In genomic region chr3:98046305-98046704, GRCm38 (mm10) we compare ENCODE assay signal across 8 mouse cellular contexts. TPM values are rescaled to one million over a fixed set of nuclear protein-coding genes. Genes with fewer than 3 reads are reported as not detected.
DNase-seq lines count a peak whose midpoint lies in the region; ATAC-seq and TF ChIP-seq lines count a peak whose summit lies in the region.
"Had no signal": no experiment of that assay in that cellular context is flagged by ENCODE, and none has a peak within 500 bp of the region (broad histone marks: within the 10 kb centered on the region; RNA-seq: fewer than 3 reads in every experiment).

No protein-coding gene starts in this region.

- no peak overlapping the region for H3K4me3 ChIP-seq in lung, embryonic 14.5 days (ENCODE audit: low read depth, low read length)
- no peak overlapping the region for H3K4me3 ChIP-seq in lung, adult 2 months (replicated peaks; ENCODE audit: extremely low read depth, low read depth, low read length)
- H3K4me3 ChIP-seq in heart, embryonic 11.5 days (ENCODE audit: low read depth, low read length): no peak overlapping the region
- H3K4me3 ChIP-seq in liver, embryonic 13.5 days (replicated peaks): no peak overlapping the region
- H3K4me3 ChIP-seq: neural tube, embryonic 12.5 days had no signal

- no peaks in the 10 kb centered on the region for H3K27me3 ChIP-seq in lung, embryonic 14.5 days (ENCODE audit: insufficient read depth, low read length)
- H3K27me3 ChIP-seq in heart, embryonic 11.5 days (ENCODE audit: control insufficient read depth, insufficient read depth, low read length): no peaks in the 10 kb centered on the region
- H3K27me3 ChIP-seq in liver, embryonic 13.5 days: no peaks in the 10 kb centered on the region
- H3K27me3 ChIP-seq: neural tube, embryonic 12.5 days had no signal

- WGBS in lung, embryonic 14.5 days: 43% methylated on average over 8 of the region's 8 CpGs
- 46% methylated on average over 8 of the region's 8 CpGs for WGBS in lung, adult 2 months
- WGBS in heart, embryonic 11.5 days (ENCODE audit: insufficient replicate concordance): 24% methylated on average over 8 of the region's 8 CpGs
- WGBS in liver, embryonic 13.5 days (ENCODE audit: insufficient replicate concordance): 18% methylated on average over 8 of the region's 8 CpGs

- H3K27ac ChIP-seq in lung, embryonic 14.5 days (ENCODE audit: low read depth): no peak overlapping the region
- peak overlapping the region; percentile 1; the same call in 1 of the 2 replicates for H3K27ac ChIP-seq in heart, embryonic 11.5 days (ENCODE audit: low read depth, low read length)
- peak overlapping the region; percentile 40; the same call in 1 of the 2 replicates for H3K27ac ChIP-seq in liver, embryonic 13.5 days
- H3K27ac ChIP-seq: neural tube, embryonic 12.5 days had no signal

- H3K4me2 ChIP-seq in lung, embryonic 14.5 days: no peak overlapping the region
- H3K4me2 ChIP-seq in heart, embryonic 11.5 days: no peak overlapping the region
- no peak overlapping the region for H3K4me2 ChIP-seq in liver, embryonic 13.5 days
- H3K4me2 ChIP-seq: neural tube, embryonic 12.5 days had no signal

- TF ChIP-seq POLR2A in lung, adult 2 months (IDR thresholded peaks at IDR 0.05; ENCODE audit: borderline replicate concordance, extremely low read depth, low read depth, low read length): no peak

- ATAC-seq in lung, embryonic 14.5 days (ENCODE audit: insufficient read depth): peak; percentile 39
- ATAC-seq in heart, embryonic 11.5 days (replicated peaks; ENCODE audit: insufficient number of reproducible peaks, low FRiP score, low TSS enrichment): peak; percentile 39; the same call in 1 of the 2 replicates
- ATAC-seq in liver, embryonic 13.5 days (ENCODE audit: low read depth): peak; percentile 87

- no peaks in the 10 kb centered on the region for H3K9me3 ChIP-seq in lung, embryonic 14.5 days (ENCODE audit: low read depth, low read length)
- no peaks in the 10 kb centered on the region for H3K9me3 ChIP-seq in heart, embryonic 11.5 days (replicated peaks; ENCODE audit: control insufficient read depth, low read length)
- no peaks in the 10 kb centered on the region for H3K9me3 ChIP-seq in liver, embryonic 13.5 days (replicated peaks)
- H3K9me3 ChIP-seq: neural tube, embryonic 12.5 days had no signal

- H3K4me1 ChIP-seq in lung, embryonic 14.5 days (ENCODE audit: insufficient read depth): peaks cover 37% of the 10 kb centered on the region
- peaks cover 20% of the 10 kb centered on the region for H3K4me1 ChIP-seq in lung, adult 2 months (ENCODE audit: control insufficient read depth, insufficient read depth, low read length)
- H3K4me1 ChIP-seq in heart, embryonic 11.5 days (ENCODE audit: control insufficient read depth, insufficient read depth, low read length): peaks cover 32% of the 10 kb centered on the region
- peaks cover 64% of the 10 kb centered on the region for H3K4me1 ChIP-seq in liver, embryonic 13.5 days (replicated peaks)

- TF ChIP-seq CTCF in lung, embryonic 14.5 days (IDR thresholded peaks at IDR 0.05; ENCODE audit: low read depth): no peak
- no peak for TF ChIP-seq CTCF in lung, adult 2 months (IDR thresholded peaks at IDR 0.05; ENCODE audit: insufficient read depth, low read length)

- DNase-seq in lung, embryonic 14.5 days: no peak
- DNase-seq in lung, adult 2 months: no peak
- DNase-seq in liver, embryonic 13.5 days: peak; percentile 49
- DNase-seq in spleen, postnatal 4 days (ENCODE audit: low spot score in 2 of 2): peak; percentile 58 to 74
- DNase-seq in gastrocnemius, postnatal 4 days (ENCODE audit: low spot score in 2 of 2): no peak
- no peak for DNase-seq in frontal cortex, postnatal 10 days (ENCODE audit: low spot score in 2 of 2)

- no peak overlapping the region for H3K9ac ChIP-seq in lung, embryonic 14.5 days
- no peak overlapping the region for H3K9ac ChIP-seq in heart, embryonic 11.5 days (ENCODE audit: low read depth, low read length)
- peak overlapping the region; percentile 13; the same call in 1 of the 2 replicates for H3K9ac ChIP-seq in liver, embryonic 13.5 days
- H3K9ac ChIP-seq: neural tube, embryonic 12.5 days had no signal

- H3K36me3 ChIP-seq in lung, embryonic 14.5 days (ENCODE audit: insufficient read depth): no peaks in the 10 kb centered on the region
- no peaks in the 10 kb centered on the region for H3K36me3 ChIP-seq in heart, embryonic 11.5 days (ENCODE audit: control insufficient read depth, insufficient read depth, low read length)
- H3K36me3 ChIP-seq in liver, embryonic 13.5 days: 0 out of 2 replicates have a peak, but pooled peaks cover 4% of the 10 kb centered on the region
- H3K36me3 ChIP-seq: neural tube, embryonic 12.5 days had no signal

RNA-seq across cellular contexts. Expression of gene Notch2, which starts 33.0 kb away (rescaled TPM):
- polyA plus RNA-seq in lung, embryonic 14.5 days (2014; fragmentation: Nextera tagmentation; extraction: Ambion mirVana): 43.8 and 45.1 TPM in 2 replicates
- 43.0 and 48.7 TPM in 2 replicates for polyA plus RNA-seq in lung, adult 2 months (2012; rRNA removed)
- 12.5 and 13.4 TPM in 2 replicates for polyA plus RNA-seq in heart, embryonic 11.5 days (2014; fragmentation: Nextera tagmentation; extraction: Ambion mirVana)
- polyA plus RNA-seq in liver, embryonic 13.5 days (2015; fragmentation: Nextera tagmentation; extraction: Ambion mirVana): 4.8 and 5.7 TPM in 2 replicates
- total RNA-seq in gastrocnemius, postnatal 4 days (2021): 10 to 100 TPM; 63.4 to 63.7 TPM

Comparison
In these comparisons a context has a peak if more than half of its experiments do, and no peak if none do; other contexts are left out.
1. DNase-seq: peak in liver, embryonic 13.5 days (single experiment) and spleen, postnatal 4 days (2 of 2); none in lung, embryonic 14.5 days (single experiment), lung, adult 2 months (single experiment), gastrocnemius, postnatal 4 days (0 of 2) and frontal cortex, postnatal 10 days (0 of 2).
2. Peak in every context shown above with its lines, with median percentiles within 50 percentile points of each other: ATAC-seq.